Mouse (Mus musculus) intestine, embryonic 14.5 days (tissue): ENCODE results near the gene Asic2. TPM values are rescaled to one million over a fixed set of nuclear protein-coding genes. Genes with fewer than 3 reads are reported as not detected.

Experiments
- ATAC-seq: fragments of 200-750 bp; cut with Nextera tagmentation; replicated peaks from 2 replicates; pipeline ENCODE4 v1.8.0; 2017; ENCODE audit warnings: low read depth, moderate number of reproducible peaks, moderate TSS enrichment, moderate library complexity; ENCODE audit not compliant: low FRiP score, low TSS enrichment
- DNase-seq: peaks from one replicate; pipeline ENCODE4 v3.0.0-alpha.2; 2018; ENCODE audit warnings: low spot score
- H3K27ac ChIP-seq: fragments of 300-500 bp; sonication (generic); 2 replicates; pipeline ENCODE4 v1.5.1; 2014; ENCODE audit warnings: low read depth, mild to moderate bottlenecking, control low read depth
- H3K27me3 ChIP-seq: fragments of 300-500 bp; sonication (generic); replicated peaks from 2 replicates; pipeline ENCODE4 v1.6.1; 2014; ENCODE audit warnings: low read length, control low read depth; ENCODE audit not compliant: control insufficient read depth, insufficient read depth
- H3K36me3 ChIP-seq: fragments of 300-500 bp; sonication (generic); 2 replicates; pipeline ENCODE4 v1.6.1; 2014; ENCODE audit warnings: low read length, control low read depth; ENCODE audit not compliant: control insufficient read depth, insufficient read depth
- H3K4me1 ChIP-seq: fragments of 300-500 bp; sonication (generic); replicated peaks from 2 replicates; pipeline ENCODE4 v1.6.1; 2014; ENCODE audit warnings: low read length, control low read depth, mixed read lengths; ENCODE audit not compliant: control insufficient read depth, insufficient read depth
- H3K4me2 ChIP-seq: fragments of 300-500 bp; sonication (generic); 2 replicates; pipeline ENCODE4 v1.6.1; 2014; ENCODE audit warnings: low read length
- H3K4me3 ChIP-seq: fragments of 300-500 bp; sonication (generic); 2 replicates; pipeline ENCODE4 v1.5.1; 2014; ENCODE audit warnings: low read depth, low read length, control low read depth, mixed read lengths
- H3K9ac ChIP-seq: fragments of 300-500 bp; sonication (generic); 2 replicates; pipeline ENCODE4 v1.6.1; 2014; ENCODE audit warnings: mild to moderate bottlenecking, low read length
- H3K9me3 ChIP-seq: fragments of 300-500 bp; sonication (generic); 2 replicates; pipeline ENCODE4 v1.6.1; 2016; ENCODE audit warnings: low read length, control low read depth; ENCODE audit not compliant: control insufficient read depth
- WGBS: fragments of 180-500 bp; shearing (Covaris S2); extraction: QIAGEN DNeasy Blood & Tissue Kit; methylation state at CpG from one replicate; pipeline ENCODE4 v1.1.7; 2014; 5-methylcytosine and 5-hydroxymethylcytosine counted together
- polyA plus RNA-seq: library from polyadenylated mRNA; unstranded; fragments of >200 nt; fragmentation: Nextera tagmentation; extraction: Ambion mirVana; gene quantifications from 2 replicates; pipeline ENCODE4 v1.2.1, GENCODE M21; 2014

The Asic2 gene
- polyA plus RNA-seq, 1 experiment from 2014 or later: 0.22 TPM

GRCm38 (mm10) chr11:80913408-80914024 lies 1054.7 kb downstream of the Asic2 start:
- DNase-seq (no peak), ATAC-seq (no peak)
- no peak overlapping the region for H3K9ac ChIP-seq
- H3K4me2 ChIP-seq: no peak overlapping the region
- no peak overlapping the region for H3K4me3 ChIP-seq
- no peaks in the 10 kb centered on the region for H3K9me3 ChIP-seq
- H3K36me3 ChIP-seq: no peaks in the 10 kb centered on the region
- no peak overlapping the region for H3K27ac ChIP-seq
- 40% methylated on average over 4 of the region's 4 CpGs for WGBS
- no peaks in the 10 kb centered on the region for H3K27me3 ChIP-seq
- no peaks in the 10 kb centered on the region for H3K4me1 ChIP-seq

GRCm38 (mm10) chr11:80912721-80913120 lies 1055.5 kb downstream of the Asic2 start:
- Histone ChIP-seq H3K4me1 (no peaks in the 10 kb centered on the region), H3K4me3 (no peak overlapping the region), H3K9ac (no peak overlapping the region)

GRCm38 (mm10) chr11:80907820-80908219 lies 1060.4 kb downstream of the Asic2 start:
- DNase-seq (no peak), ATAC-seq (no peak)
- Histone ChIP-seq H3K36me3 (no peaks in the 10 kb centered on the region), H3K9ac (no peak overlapping the region), H3K27ac (no peak overlapping the region), H3K4me2 (no peak overlapping the region), H3K27me3 (no peaks in the 10 kb centered on the region), H3K9me3 (no peaks in the 10 kb centered on the region), H3K4me3 (no peak overlapping the region), H3K4me1 (no peaks in the 10 kb centered on the region)
- 89% methylated on average over 6 of the region's 6 CpGs for WGBS

More at GRCm38 (mm10) chr11:80912721-80913120, 1055.5 kb downstream of the Asic2 start:
- no peak for DNase-seq
- Histone ChIP-seq H3K36me3 (no peaks in the 10 kb centered on the region), H3K9me3 (no peaks in the 10 kb centered on the region), H3K27ac (no peak overlapping the region), H3K4me2 (no peak overlapping the region), H3K27me3 (no peaks in the 10 kb centered on the region)
- ATAC-seq: no peak
- WGBS: 77% methylated on average over 5 of the region's 5 CpGs

- no peak for ATAC-seq
- Histone ChIP-seq H3K36me3 (no peaks in the 10 kb centered on the region), H3K4me3 (no peak overlapping the region), H3K27me3 (no peaks in the 10 kb centered on the region), H3K9me3 (no peaks in the 10 kb centered on the region), H3K4me2 (no peak overlapping the region), H3K4me1 (no peaks in the 10 kb centered on the region), H3K27ac (no peak overlapping the region), H3K9ac (no peak overlapping the region)
- peak; percentile 57 for DNase-seq
- 30% methylated on average over 4 of the region's 4 CpGs for WGBS
Observed at GRCm38 (mm10) chr11:80906456-80906855, 1061.8 kb downstream of the Asic2 start.

GRCm38 (mm10) chr11:80904559-80904958 lies 1063.7 kb downstream of the Asic2 start:
- no peaks in the 10 kb centered on the region for H3K4me1 ChIP-seq
- H3K4me3 ChIP-seq: no peak overlapping the region
- ATAC-seq: no peak
- H3K9me3 ChIP-seq: no peaks in the 10 kb centered on the region
- no peak overlapping the region for H3K27ac ChIP-seq
- no peaks in the 10 kb centered on the region for H3K36me3 ChIP-seq
- no peak for DNase-seq
- no peak overlapping the region for H3K4me2 ChIP-seq
- no peaks in the 10 kb centered on the region for H3K27me3 ChIP-seq
- WGBS: 78% methylated on average over 2 of the region's 2 CpGs
- H3K9ac ChIP-seq: no peak overlapping the region

GRCm38 (mm10) chr11:80903426-80903825 lies 1064.8 kb downstream of the Asic2 start:
- ATAC-seq: no peak
- WGBS: 89% methylated on average over 10 of the region's 10 CpGs
- Histone ChIP-seq H3K27ac (no peak overlapping the region), H3K36me3 (no peaks in the 10 kb centered on the region), H3K27me3 (no peaks in the 10 kb centered on the region), H3K4me2 (no peak overlapping the region), H3K9ac (no peak overlapping the region), H3K9me3 (no peaks in the 10 kb centered on the region), H3K4me1 (no peaks in the 10 kb centered on the region), H3K4me3 (no peak overlapping the region)
- no peak for DNase-seq

- no peak overlapping the region for H3K4me2 ChIP-seq
- no peaks in the 10 kb centered on the region for H3K27me3 ChIP-seq
- no peak overlapping the region for H3K4me3 ChIP-seq
- ATAC-seq: no peak
- H3K9me3 ChIP-seq: no peaks in the 10 kb centered on the region
- H3K4me1 ChIP-seq: no peaks in the 10 kb centered on the region
- H3K9ac ChIP-seq: no peak overlapping the region
- WGBS: 49% methylated on average over 7 of the region's 7 CpGs
- DNase-seq: no peak
- H3K27ac ChIP-seq: no peak overlapping the region
- no peaks in the 10 kb centered on the region for H3K36me3 ChIP-seq
Observed at GRCm38 (mm10) chr11:80902664-80903063, 1065.6 kb downstream of the Asic2 start.

- H3K4me2 ChIP-seq: no peak overlapping the region
- H3K27me3 ChIP-seq: no peaks in the 10 kb centered on the region
- 84% methylated on average over 4 of the region's 4 CpGs for WGBS
- no peak for ATAC-seq
- H3K9ac ChIP-seq: no peak overlapping the region
- no peak overlapping the region for H3K4me3 ChIP-seq
- no peaks in the 10 kb centered on the region for H3K9me3 ChIP-seq
- no peaks in the 10 kb centered on the region for H3K36me3 ChIP-seq
- DNase-seq: no peak
- no peak overlapping the region for H3K27ac ChIP-seq
- H3K4me1 ChIP-seq: no peaks in the 10 kb centered on the region
Observed at GRCm38 (mm10) chr11:80900555-80900954, 1067.7 kb downstream of the Asic2 start.

GRCm38 (mm10) chr11:80895853-80896252 lies 1072.4 kb downstream of the Asic2 start:
- no peak overlapping the region for H3K9ac ChIP-seq
- no peaks in the 10 kb centered on the region for H3K9me3 ChIP-seq
- H3K4me3 ChIP-seq: no peak overlapping the region
- no peak for DNase-seq
- H3K36me3 ChIP-seq: no peaks in the 10 kb centered on the region
- no peaks in the 10 kb centered on the region for H3K27me3 ChIP-seq
- WGBS: 88% methylated on average over 3 of the region's 3 CpGs
- ATAC-seq: no peak
- no peaks in the 10 kb centered on the region for H3K4me1 ChIP-seq
- no peak overlapping the region for H3K27ac ChIP-seq
- no peak overlapping the region for H3K4me2 ChIP-seq
